Mouse (Mus musculus): ENCODE data around the gene Cbll1.

GRCm38 (mm10) chr12:31545219-31545618, 45.8 kb upstream of the Cbll1 start:
- TF ChIP-seq POLR2A (IDR thresholded peaks at IDR 0.05; ENCODE audit: extremely low read depth, insufficient read depth, low read length) (no peak), CTCF (IDR thresholded peaks at IDR 0.05; ENCODE audit: extremely low read depth, insufficient read depth, low read length) (no peak)
